Mouse (Mus musculus) kidney, adult 2 months (tissue): ENCODE results near the gene Morn3.
A peak's percentile ranks its signal among the peaks of the same experiment; 100 is the strongest.

Source experiments
- CTCF ChIP-seq: fragments of 200-500 bp; conservative IDR thresholded peaks from 2 replicates; pipeline ENCODE4 v1.5.1; 2011; ENCODE audit warnings: low read depth, mild to moderate bottlenecking, control low read depth, low read length, moderate library complexity, mixed read lengths; ENCODE audit not compliant: insufficient read depth, insufficient read length
- POLR2A ChIP-seq: fragments of 200-500 bp; IDR thresholded peaks from one replicate; pipeline ENCODE4 v1.6.1; 2011; ENCODE audit warnings: low read depth, low read length, control low read depth

- no peak for TF ChIP-seq POLR2A
- 0 out of 2 replicates have a peak, but pooled peaks have one; percentile 14 for TF ChIP-seq CTCF
Observed at GRCm38 (mm10) chr5:123064207-123064606, 17.4 kb upstream of the Morn3 start.
